Mouse (Mus musculus) cerebellum, adult 2 months (tissue): Measurements from ENCODE around the gene Camk1g.

ENCODE experiments used
- CTCF ChIP-seq: fragments of 200-500 bp; IDR thresholded peaks from 2 replicates; pipeline ENCODE4 v1.5.1; 2011; ENCODE audit warnings: low read depth, mild to moderate bottlenecking, control low read depth, low read length, moderate library complexity, borderline replicate concordance; ENCODE audit not compliant: insufficient read depth
- POLR2A ChIP-seq: fragments of 200-500 bp; IDR thresholded peaks from 2 replicates; pipeline ENCODE4 v1.6.1; 2011; ENCODE audit warnings: low read length, control low read depth, borderline replicate concordance; ENCODE audit not compliant: insufficient read depth

GRCm38 (mm10) chr1:193303096-193303495 is 67.0 kb downstream of the Camk1g start:
- TF ChIP-seq POLR2A (no peak), CTCF (no peak)
